Mouse (Mus musculus): Measurements from ENCODE around the gene Rnf214. TPM values are rescaled to one million over a fixed set of nuclear protein-coding genes. Genes with fewer than 3 reads are reported as not detected.

Rnf214 gene
- total RNA-seq, 2 experiments from 2014 or later: 70.9 to 77.5 TPM

GRCm38 (mm10) chr9:45832898-45833297 is 73.8 kb downstream of the Rnf214 start:
- DNase-seq (ENCODE audit: low spot score in 2 of 2): no peak
- intact Hi-C loops (cut with DNase I): no loop called here

GRCm38 (mm10) chr9:45829107-45829506 is 77.6 kb downstream of the Rnf214 start:
- DNase-seq (ENCODE audit: low spot score in 2 of 2): peak; percentile 66 to 76
- intact Hi-C loops (cut with DNase I): loop anchor here (10.0 kb wide), 1 partner anchor 414 kb away; no protein-coding TSS in a partner anchor

- intact Hi-C loops (cut with DNase I): loop anchor here (10.0 kb wide), 1 partner anchor 414 kb away; no protein-coding TSS in a partner anchor
- peak; percentile 90 to 95 for DNase-seq (ENCODE audit: low spot score in 2 of 2)
Measured at GRCm38 (mm10) chr9:45828291-45828963, 78.3 kb downstream of the Rnf214 start, which contains the start of gene Cep164. Cep164 (minus strand) TSS chr9:45828691.

GRCm38 (mm10) chr9:45827663-45828290 is 78.9 kb downstream of the Rnf214 start:
- intact Hi-C loops (cut with DNase I): loop anchor here (10.0 kb wide), 1 partner anchor 413 kb away; no protein-coding TSS in a partner anchor
- DNase-seq (ENCODE audit: low spot score in 2 of 2): no peak

GRCm38 (mm10) chr9:45818406-45819011 is 88.2 kb downstream of the Rnf214 start:
- intact Hi-C loops (cut with DNase I): no loop called here

GRCm38 (mm10) chr9:45815525-45815924 is 91.2 kb downstream of the Rnf214 start:
- intact Hi-C loops (cut with DNase I): no loop called here
- no peak for DNase-seq (ENCODE audit: low spot score in 2 of 2)

More at GRCm38 (mm10) chr9:45818406-45819011, 88.2 kb downstream of the Rnf214 start:
- no peak for DNase-seq (ENCODE audit: low spot score in 2 of 2)

GRCm38 (mm10) chr9:45815113-45815512 is 91.6 kb downstream of the Rnf214 start:
- intact Hi-C loops (cut with DNase I): no loop called here
- peak; percentile 49 to 70 for DNase-seq (ENCODE audit: low spot score in 2 of 2)

Small RNA genes lying within 50 kb of the gene (microRNA-seq; reads per million reads assigned to microRNA genes)
- gene Mir7087: 0.34 to 0.50 reads per million in 2 experiments

Other genes starting within 250 kb of the Rnf214 start
- 10 to 100 TPM; 10.5 to 10.9 TPM for gene Cep164, start 78.2 kb downstream of the Rnf214 start, total RNA-seq (2021)
- 10 to 100 TPM; 94.6 to 96.2 TPM for gene Bace1, start 68.3 kb downstream of the Rnf214 start, total RNA-seq (2021)
- gene Pcsk7, start 414 bp downstream of the Rnf214 start, total RNA-seq (2021): 10 to 100 TPM; 22.3 to 25.0 TPM
- 10 to 100 TPM in 1 of 2 experiments, 1 to 10 TPM in 1; 9.3 to 12.7 TPM for gene Tagln, start 29.1 kb upstream of the Rnf214 start, total RNA-seq (2021)
- gene Sidt2, start 48.3 kb upstream of the Rnf214 start, total RNA-seq (2021): 10 to 100 TPM; 85.2 to 91.7 TPM
- gene Pafah1b2, start 105.8 kb upstream of the Rnf214 start, total RNA-seq (2021): 100 to 1,000 TPM; 203 to 206 TPM
- gene Sik3, start 105.9 kb upstream of the Rnf214 start, total RNA-seq (2021): 100 to 1,000 TPM; 114 to 121 TPM